Mouse (Mus musculus): ENCODE data around the gene Ppm1l. TPM values are rescaled to one million over a fixed set of nuclear protein-coding genes. Genes with fewer than 3 reads are reported as not detected.

Ppm1l gene
- polyA plus RNA-seq, 1 experiment from 2014 or later = 4.5 TPM

DNA sequence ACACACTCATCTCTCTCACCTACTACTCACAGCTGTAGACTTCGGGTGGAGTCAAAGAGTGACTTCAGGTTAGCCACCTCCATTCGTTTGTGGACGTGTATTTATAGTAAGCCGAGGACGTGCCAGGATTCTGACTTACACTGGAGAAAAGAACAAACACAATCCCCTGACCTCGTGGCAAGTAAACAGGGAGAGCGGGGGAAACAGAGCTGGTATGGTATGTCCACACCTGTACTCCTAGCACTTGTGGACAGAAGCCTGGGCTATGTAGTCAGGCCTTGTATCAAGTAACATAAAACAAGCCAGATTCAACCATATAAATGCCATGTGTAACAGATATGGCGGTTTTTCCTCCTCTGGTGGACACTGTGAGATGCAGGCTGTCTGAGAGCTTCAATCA, 20.4 kb upstream of the Ppm1l start:
- Histone ChIP-seq H3K27me3 (no peaks in the 10 kb centered on the region; the same call in 1 of the 2 replicates), H3K4me1 (replicated peaks) (no peaks in the 10 kb centered on the region), H3K9me3 (replicated peaks) (no peaks in the 10 kb centered on the region), H3K36me3 (no peaks in the 10 kb centered on the region), H3K4me2 (no peak overlapping the region), H3K4me3 (replicated peaks) (no peak overlapping the region), H3K27ac (no peak overlapping the region), H3K9ac (no peak overlapping the region)
- 59% methylated on average over 8 of the region's 8 CpGs for WGBS (ENCODE audit: insufficient replicate concordance)
- ATAC-seq (ENCODE audit: low read depth) (no peak), DNase-seq (no peak)

- H3K27ac ChIP-seq = no peak overlapping the region
- ATAC-seq (ENCODE audit: low read depth) = no peak
- WGBS (ENCODE audit: insufficient replicate concordance) = 52% methylated on average over 1 of the region's 1 CpGs
- H3K4me3 ChIP-seq (replicated peaks) = no peak overlapping the region
- DNase-seq = no peak
- H3K27me3 ChIP-seq = no peaks in the 10 kb centered on the region; the same call in 1 of the 2 replicates
- no peak overlapping the region for H3K9ac ChIP-seq
- H3K4me2 ChIP-seq = no peak overlapping the region
- no peaks in the 10 kb centered on the region for H3K4me1 ChIP-seq (replicated peaks)
- no peaks in the 10 kb centered on the region for H3K9me3 ChIP-seq (replicated peaks)
- no peaks in the 10 kb centered on the region for H3K36me3 ChIP-seq
Measured at GRCm38 (mm10) chr3:69300121-69300520, 16.5 kb upstream of the Ppm1l start.

GRCm38 (mm10) chr3:69315810-69316390, 761 bp upstream of the Ppm1l start:
- no peaks in the 10 kb centered on the region for H3K27me3 ChIP-seq
- H3K9me3 ChIP-seq (replicated peaks) = no peaks in the 10 kb centered on the region
- H3K4me3 ChIP-seq (replicated peaks) = peak overlapping the region; percentile 83
- 1% methylated on average over 18 of the region's 18 CpGs for WGBS (ENCODE audit: insufficient replicate concordance)
- peak overlapping the region; percentile 66 for H3K27ac ChIP-seq
- ATAC-seq (ENCODE audit: low read depth) = peak; percentile 8
- no peaks in the 10 kb centered on the region for H3K36me3 ChIP-seq
- H3K4me1 ChIP-seq (replicated peaks) = peaks cover 33% of the 10 kb centered on the region
- no peak for DNase-seq
- peak overlapping the region; percentile 92 for H3K9ac ChIP-seq
- H3K4me2 ChIP-seq = peak overlapping the region; percentile 88

DNA sequence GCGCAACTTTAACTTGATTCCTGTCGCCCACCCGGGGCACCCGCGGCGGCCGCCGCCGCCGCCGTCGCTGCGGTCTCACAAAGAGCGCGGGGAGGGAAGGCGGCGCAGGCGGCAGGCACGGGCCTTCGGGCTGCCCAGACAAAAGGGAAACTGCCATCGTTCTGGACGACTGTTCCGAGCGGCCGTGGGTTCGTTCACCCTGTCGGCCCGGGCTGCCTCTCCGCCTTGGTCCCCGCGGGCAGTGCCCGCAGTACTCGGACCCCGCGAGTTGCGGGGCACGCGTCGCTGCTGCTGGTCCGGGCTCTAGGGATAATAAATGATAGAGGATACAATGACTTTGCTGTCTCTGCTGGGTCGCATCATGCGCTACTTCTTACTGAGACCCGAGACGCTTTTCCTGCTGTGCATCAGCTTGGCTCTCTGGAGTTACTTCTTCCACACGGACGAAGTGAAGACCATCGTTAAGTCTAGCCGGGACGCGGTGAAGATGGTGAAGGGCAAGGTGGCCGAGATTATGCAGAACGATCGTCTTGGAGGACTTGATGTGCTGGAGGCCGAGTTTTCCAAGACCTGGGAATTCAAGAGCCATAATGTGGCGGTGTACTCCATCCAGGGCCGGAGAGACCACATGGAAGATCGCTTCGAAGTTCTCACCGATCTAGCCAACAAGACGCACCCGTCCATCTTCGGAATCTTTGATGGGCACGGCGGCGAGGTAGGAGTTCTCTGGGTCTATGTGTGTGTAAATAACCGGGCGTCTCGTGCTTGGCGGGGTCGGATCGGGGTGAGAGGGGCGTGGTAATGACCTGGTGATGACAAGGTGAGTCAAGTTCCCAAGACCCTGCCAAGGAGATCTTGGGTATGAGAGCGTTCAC, 827 bp downstream of the Ppm1l start:
- Histone ChIP-seq H3K27ac (peak overlapping the region; percentile 92), H3K9ac (peak overlapping the region; percentile 92), H3K4me3 (replicated peaks) (peak overlapping the region; percentile 83), H3K9me3 (replicated peaks) (no peaks in the 10 kb centered on the region), H3K4me2 (peak overlapping the region; percentile 88), H3K4me1 (replicated peaks) (peaks cover 49% of the 10 kb centered on the region), H3K27me3 (no peaks in the 10 kb centered on the region), H3K36me3 (no peaks in the 10 kb centered on the region)
- DNase-seq (peak; percentile 40), ATAC-seq (ENCODE audit: low read depth) (peak; percentile 8)
- under 1% methylated on average over 73 of the region's 73 CpGs for WGBS (ENCODE audit: insufficient replicate concordance)

- ATAC-seq (ENCODE audit: low read depth) = peak; percentile 19; the same call in 1 of the 2 replicates
- peak overlapping the region; percentile 88 for H3K4me2 ChIP-seq
- H3K36me3 ChIP-seq = no peaks in the 10 kb centered on the region
- no peaks in the 10 kb centered on the region for H3K9me3 ChIP-seq (replicated peaks)
- DNase-seq = peak; percentile 53
- peaks cover 56% of the 10 kb centered on the region for H3K4me1 ChIP-seq (replicated peaks)
- peak overlapping the region; percentile 83 for H3K4me3 ChIP-seq (replicated peaks)
- 6% methylated on average over 25 of the region's 25 CpGs for WGBS (ENCODE audit: insufficient replicate concordance)
- H3K27ac ChIP-seq = peak overlapping the region; percentile 92
- H3K9ac ChIP-seq = peak overlapping the region; percentile 92
- H3K27me3 ChIP-seq = no peaks in the 10 kb centered on the region
Measured at GRCm38 (mm10) chr3:69318131-69318951, 1.7 kb downstream of the Ppm1l start.

DNA sequence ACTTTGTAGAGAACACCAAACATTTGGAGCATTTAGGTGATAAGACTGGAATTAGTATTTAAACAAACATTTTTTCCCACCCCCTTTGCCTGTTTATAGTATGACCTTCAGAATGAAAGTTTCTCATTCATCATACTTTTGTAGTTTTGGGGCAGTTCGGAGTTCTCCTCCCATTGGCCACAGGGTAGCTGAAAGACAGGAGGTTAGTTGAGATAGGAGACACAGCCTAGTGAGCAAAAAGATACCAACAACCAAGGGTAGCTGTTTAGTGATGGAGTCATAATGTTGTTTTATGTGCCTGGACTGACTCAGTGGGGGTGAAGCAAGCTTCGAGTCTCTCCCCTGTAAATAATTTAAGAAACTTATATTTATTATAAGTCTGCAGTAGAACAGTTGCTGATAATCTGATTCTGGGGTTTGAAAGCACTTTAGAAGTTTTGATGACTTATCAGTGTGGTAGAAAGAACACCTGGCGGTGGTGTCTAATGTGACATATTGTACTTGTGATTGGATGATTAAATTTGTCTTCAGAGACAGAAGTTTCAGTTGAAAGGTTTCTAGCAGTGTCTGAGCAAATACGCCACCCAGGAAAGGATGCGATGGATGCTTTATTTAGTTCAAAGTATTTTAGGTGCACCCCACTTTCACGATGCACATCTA, 2.5 kb downstream of the Ppm1l start:
- Histone ChIP-seq H3K4me2 (peak overlapping the region; percentile 88), H3K4me3 (replicated peaks) (peak overlapping the region; percentile 83), H3K27ac (peak overlapping the region; percentile 92), H3K9me3 (replicated peaks) (no peaks in the 10 kb centered on the region), H3K36me3 (no peaks in the 10 kb centered on the region), H3K27me3 (no peaks in the 10 kb centered on the region), H3K4me1 (replicated peaks) (peaks cover 63% of the 10 kb centered on the region), H3K9ac (peak overlapping the region; percentile 92)
- ATAC-seq (ENCODE audit: low read depth) (peak; percentile 53), DNase-seq (peak; percentile 59)
- 28% methylated on average over 6 of the region's 6 CpGs for WGBS (ENCODE audit: insufficient replicate concordance)

DNA sequence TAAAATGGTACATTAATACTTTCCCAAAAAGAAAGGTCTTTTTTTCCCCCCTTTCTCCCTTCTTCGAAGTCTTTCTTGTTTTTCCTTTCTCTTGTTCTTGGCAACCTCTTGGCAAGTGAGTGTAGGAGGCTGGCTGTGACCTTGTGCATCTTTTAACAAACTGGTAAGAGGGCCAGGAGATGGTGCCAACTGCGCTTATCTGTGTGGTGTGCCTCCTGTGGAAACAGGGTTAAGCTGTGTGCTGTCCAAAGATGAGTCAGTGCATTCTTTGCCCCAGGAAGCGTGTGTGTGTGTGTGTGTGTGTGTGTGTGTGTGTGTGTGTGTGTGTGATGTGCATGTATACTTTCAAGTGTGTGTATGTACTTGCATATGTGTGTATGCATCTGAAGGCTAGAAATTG, 7.3 kb downstream of the Ppm1l start:
- no peak overlapping the region for H3K9ac ChIP-seq
- WGBS (ENCODE audit: insufficient replicate concordance) = 79% methylated on average over 3 of the region's 3 CpGs
- no peak overlapping the region for H3K4me2 ChIP-seq
- H3K27ac ChIP-seq = no peak overlapping the region
- ATAC-seq (ENCODE audit: low read depth) (no peak), DNase-seq (no peak)
- no peaks in the 10 kb centered on the region for H3K36me3 ChIP-seq
- H3K4me3 ChIP-seq (replicated peaks) = no peak overlapping the region
- H3K27me3 ChIP-seq = no peaks in the 10 kb centered on the region
- H3K4me1 ChIP-seq (replicated peaks) = peaks cover 54% of the 10 kb centered on the region
- no peaks in the 10 kb centered on the region for H3K9me3 ChIP-seq (replicated peaks)

GRCm38 (mm10) chr3:69329910-69330309, 13.2 kb downstream of the Ppm1l start:
- peaks cover 40% of the 10 kb centered on the region for H3K4me1 ChIP-seq (replicated peaks)
- H3K9ac ChIP-seq = no peak overlapping the region
- H3K27ac ChIP-seq = no peak overlapping the region
- no peaks in the 10 kb centered on the region for H3K36me3 ChIP-seq
- ATAC-seq (ENCODE audit: low read depth) (no peak), DNase-seq (no peak)
- no peaks in the 10 kb centered on the region for H3K27me3 ChIP-seq
- no peak overlapping the region for H3K4me2 ChIP-seq
- H3K4me3 ChIP-seq (replicated peaks) = no peak overlapping the region
- WGBS (ENCODE audit: insufficient replicate concordance) = 36% methylated on average over 5 of the region's 5 CpGs
- H3K9me3 ChIP-seq (replicated peaks) = no peaks in the 10 kb centered on the region

- 70% methylated on average over 9 of the region's 9 CpGs for WGBS (ENCODE audit: insufficient replicate concordance)
- peaks cover 56% of the 10 kb centered on the region for H3K4me1 ChIP-seq (replicated peaks)
- peak; percentile 58; the same call in 1 of the 2 replicates for ATAC-seq (ENCODE audit: low read depth)
Measured at GRCm38 (mm10) chr3:69333819-69334218, 17.2 kb downstream of the Ppm1l start.

DNA sequence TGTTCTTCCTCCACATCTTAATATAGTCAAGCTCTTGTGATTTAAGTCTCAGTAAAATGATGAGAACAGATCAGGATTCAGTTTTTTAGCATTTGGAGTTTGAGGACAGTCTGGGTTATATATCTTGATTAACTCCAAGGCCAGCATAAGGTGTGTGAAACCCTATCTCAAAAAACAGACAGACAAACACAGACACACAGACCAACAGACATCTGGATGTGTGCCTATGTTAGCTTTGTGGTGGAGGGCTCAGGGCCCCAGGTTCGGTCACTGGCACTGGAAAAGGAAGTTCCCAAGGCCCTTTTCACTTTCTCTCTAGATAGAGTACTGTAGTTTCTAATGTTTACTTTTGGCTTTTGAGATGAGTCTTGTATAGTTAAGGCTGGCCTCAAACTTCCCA, 23.8 kb downstream of the Ppm1l start:
- no peaks in the 10 kb centered on the region for H3K27me3 ChIP-seq
- ATAC-seq (ENCODE audit: low read depth) = peak; percentile 86
- H3K36me3 ChIP-seq = no peaks in the 10 kb centered on the region
- no peak overlapping the region for H3K4me3 ChIP-seq (replicated peaks)
- 15% methylated on average over 1 of the region's 1 CpGs for WGBS (ENCODE audit: insufficient replicate concordance)
- no peaks in the 10 kb centered on the region for H3K9me3 ChIP-seq (replicated peaks)
- peak overlapping the region; percentile 52 for H3K4me2 ChIP-seq
- H3K27ac ChIP-seq = peak overlapping the region; percentile 84
- peak overlapping the region; percentile 38 for H3K9ac ChIP-seq
- peak; percentile 27 for DNase-seq
- H3K4me1 ChIP-seq (replicated peaks) = peaks cover 63% of the 10 kb centered on the region

More at GRCm38 (mm10) chr3:69333819-69334218, 17.2 kb downstream of the Ppm1l start:
- H3K36me3 ChIP-seq = no peaks in the 10 kb centered on the region
- H3K4me2 ChIP-seq = 0 out of 2 replicates have a peak overlapping the region, but pooled peaks have one; percentile 10
- H3K27me3 ChIP-seq = no peaks in the 10 kb centered on the region
- no peak overlapping the region for H3K9ac ChIP-seq
- H3K27ac ChIP-seq = no peak overlapping the region
- DNase-seq = no peak
- no peaks in the 10 kb centered on the region for H3K9me3 ChIP-seq (replicated peaks)
- no peak overlapping the region for H3K4me3 ChIP-seq (replicated peaks)
